Mouse (Mus musculus) forebrain, embryonic 16.5 days (tissue): Measurements from ENCODE around the gene Olfr222. TPM values are rescaled to one million over a fixed set of nuclear protein-coding genes. Genes with fewer than 3 reads are reported as not detected.
"Not testable (repeated sequence)": the region's sequence is repeated elsewhere in the genome, so short reads cannot be mapped to it uniquely, and the experiment has no call there.

ENCODE experiments used
- ATAC-seq: fragments of 200-750 bp; cut with Nextera tagmentation; 2 replicates; pipeline ENCODE4 v1.8.0; 2017; ENCODE audit warnings: mild to moderate bottlenecking, moderate library complexity
- H3K27ac ChIP-seq: fragments of 300-500 bp; sonication (generic); 2 replicates; pipeline ENCODE4 v1.5.1; 2014; ENCODE audit warnings: low read length, control low read depth
- H3K27me3 ChIP-seq: fragments of 300-500 bp; sonication (generic); replicated peaks from 2 replicates; pipeline ENCODE4 v1.6.1; 2014; ENCODE audit warnings: low read length; ENCODE audit not compliant: control insufficient read depth, insufficient read depth
- H3K36me3 ChIP-seq: fragments of 300-500 bp; sonication (generic); 2 replicates; pipeline ENCODE4 v1.6.1; 2014; ENCODE audit not compliant: control insufficient read depth, insufficient read depth
- H3K4me1 ChIP-seq: fragments of 300-500 bp; sonication (generic); replicated peaks from 2 replicates; pipeline ENCODE4 v1.6.1; 2014; ENCODE audit warnings: low read length; ENCODE audit not compliant: control insufficient read depth, insufficient read depth
- H3K4me2 ChIP-seq: fragments of 300-500 bp; sonication (generic); 2 replicates; pipeline ENCODE4 v1.6.1; 2014; ENCODE audit warnings: mild to moderate bottlenecking, low read length, control low read depth
- H3K4me3 ChIP-seq: fragments of 300-500 bp; sonication (generic); replicated peaks from 2 replicates; pipeline ENCODE4 v1.5.1; 2014; ENCODE audit warnings: mild to moderate bottlenecking, low read length, control low read depth
- H3K9ac ChIP-seq: fragments of 300-500 bp; sonication (generic); replicated peaks from 2 replicates; pipeline ENCODE4 v1.6.1; 2014; ENCODE audit warnings: low read depth, low read length, control low read depth
- H3K9me3 ChIP-seq: fragments of 300-500 bp; sonication (generic); 2 replicates; pipeline ENCODE4 v1.6.1; 2016; ENCODE audit warnings: low read length; ENCODE audit not compliant: control insufficient read depth
- WGBS: fragments of 180-500 bp; shearing (Covaris S2); extraction: QIAGEN DNeasy Blood & Tissue Kit; methylation state at CpG from one replicate; pipeline ENCODE4 v1.1.7; 2014; 5-methylcytosine and 5-hydroxymethylcytosine counted together
- polyA plus RNA-seq: library from polyadenylated mRNA; unstranded; fragments of >200 nt; fragmentation: Nextera tagmentation; extraction: Ambion mirVana; gene quantifications from 2 replicates; pipeline ENCODE4 v1.2.1, GENCODE M21; 2015

The Olfr222 gene
- polyA plus RNA-seq = not detected in 2 replicates

DNA sequence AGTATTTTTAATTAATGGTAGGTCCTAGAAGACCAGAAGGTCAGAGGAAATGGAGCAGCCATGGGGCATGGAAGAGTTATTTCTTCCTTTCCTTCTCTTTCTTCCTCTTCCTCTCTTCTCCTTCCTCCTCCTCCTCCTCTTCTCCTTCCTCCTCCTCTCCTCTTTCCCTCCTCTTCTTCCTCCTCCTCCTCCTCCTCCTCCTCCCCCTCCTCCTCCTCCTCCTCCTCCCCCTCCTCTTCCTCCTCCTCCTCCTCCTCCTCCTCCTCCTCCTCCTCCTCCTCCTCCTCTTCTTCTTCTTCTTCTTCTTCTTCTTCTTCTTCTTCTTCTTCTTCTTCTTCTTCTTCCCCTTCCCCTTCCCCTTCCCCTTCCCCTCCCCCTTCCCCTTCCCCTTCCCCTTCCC, at the start of gene Olfr222:
Olfr222 (minus strand) TSS at position 101 of the 400 bp plus-strand sequence.
- H3K36me3 ChIP-seq, ATAC-seq, H3K4me1 ChIP-seq, H3K9ac ChIP-seq, H3K27ac ChIP-seq, H3K27me3 ChIP-seq, H3K4me3 ChIP-seq, H3K4me2 ChIP-seq, H3K9me3 ChIP-seq: not testable (repeated sequence)

DNA sequence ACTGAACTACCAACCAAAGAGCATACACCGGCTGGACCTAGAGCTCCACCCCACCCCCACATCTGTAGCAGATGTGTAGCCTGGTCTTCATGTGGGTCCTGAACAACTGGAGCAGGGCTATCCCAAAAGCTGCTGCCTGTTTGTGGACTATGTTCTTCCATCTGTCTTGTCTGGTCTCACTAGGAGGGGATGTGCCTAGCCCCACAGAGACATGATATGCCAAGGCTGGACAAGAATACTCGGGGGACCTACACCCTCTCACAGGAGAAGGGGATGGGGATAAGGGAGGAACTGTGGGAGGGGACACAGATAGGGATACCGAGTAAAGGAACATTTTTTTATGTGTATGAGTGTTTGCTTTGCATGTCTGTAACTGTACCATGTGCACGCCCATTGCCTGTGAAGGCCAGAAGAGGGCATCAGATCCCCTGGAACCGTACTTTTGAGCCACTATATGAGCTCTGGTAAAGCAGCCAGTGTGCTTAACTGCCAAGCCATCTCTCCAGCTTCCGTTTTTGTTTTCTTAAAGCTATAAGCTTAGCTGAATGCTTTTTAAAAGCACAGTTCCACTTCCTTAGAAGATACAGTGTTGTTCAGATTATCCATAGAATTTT, 48.1 kb upstream of the Olfr222 start:
- no peaks in the 10 kb centered on the region for H3K9me3 ChIP-seq
- no peak overlapping the region for H3K4me2 ChIP-seq
- H3K9ac ChIP-seq = no peak overlapping the region
- no peak overlapping the region for H3K4me3 ChIP-seq
- H3K27ac ChIP-seq = no peak overlapping the region
- H3K36me3 ChIP-seq = no peaks in the 10 kb centered on the region
- WGBS = 33% methylated on average over 6 of the region's 6 CpGs
- H3K27me3 ChIP-seq = no peaks in the 10 kb centered on the region
- H3K4me1 ChIP-seq = no peaks in the 10 kb centered on the region
- peak; percentile 87 for ATAC-seq

DNA sequence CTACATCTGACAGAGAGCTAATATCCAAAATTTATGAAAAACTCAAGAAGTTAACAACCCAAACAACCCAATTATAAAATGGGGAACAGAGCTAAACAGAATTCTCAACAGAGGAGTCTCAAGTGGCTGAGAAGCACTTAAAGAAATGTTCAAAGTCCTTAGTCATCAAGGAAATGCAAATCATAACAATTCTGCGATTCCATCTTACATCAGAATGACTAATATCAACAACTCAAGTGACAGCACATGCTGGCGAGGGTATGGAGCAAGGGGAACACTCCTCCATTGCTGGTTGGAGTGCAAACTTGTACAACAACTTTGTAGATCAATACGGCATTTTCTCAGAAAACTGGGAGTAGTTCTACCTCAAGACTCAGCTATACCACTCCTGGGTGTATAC, 46.2 kb upstream of the Olfr222 start:
- Histone ChIP-seq H3K4me1 (no peaks in the 10 kb centered on the region), H3K36me3 (no peaks in the 10 kb centered on the region), H3K27ac (no peak overlapping the region), H3K4me3 (no peak overlapping the region), H3K4me2 (no peak overlapping the region), H3K9me3 (no peaks in the 10 kb centered on the region), H3K9ac (no peak overlapping the region), H3K27me3 (no peaks in the 10 kb centered on the region)
- no peak for ATAC-seq
- WGBS = 77% methylated on average over 3 of the region's 3 CpGs

DNA sequence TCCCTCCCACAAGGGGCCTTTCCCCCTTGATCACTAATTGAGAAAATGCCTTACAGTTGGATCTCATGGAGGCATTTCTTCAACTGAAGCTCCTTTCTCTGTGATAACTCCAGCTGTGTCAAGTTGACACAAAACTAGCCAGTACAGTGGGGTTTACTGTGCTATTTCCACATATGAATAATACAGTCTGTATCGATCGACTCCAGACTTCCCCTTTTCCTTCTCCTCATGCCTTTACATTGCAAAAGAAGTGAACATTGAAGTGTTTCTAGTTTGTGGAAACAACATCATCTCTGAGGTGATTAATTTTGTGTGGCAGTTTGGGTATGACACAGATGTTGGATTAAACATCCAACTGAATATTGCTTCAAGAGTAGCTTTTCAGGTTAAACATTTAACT, 41.0 kb upstream of the Olfr222 start:
- H3K9me3 ChIP-seq, H3K9ac ChIP-seq, H3K36me3 ChIP-seq, ATAC-seq, H3K4me3 ChIP-seq, H3K4me1 ChIP-seq, H3K27ac ChIP-seq, H3K27me3 ChIP-seq, H3K4me2 ChIP-seq: not testable (repeated sequence)
- 95% methylated on average over 2 of the region's 2 CpGs for WGBS

DNA sequence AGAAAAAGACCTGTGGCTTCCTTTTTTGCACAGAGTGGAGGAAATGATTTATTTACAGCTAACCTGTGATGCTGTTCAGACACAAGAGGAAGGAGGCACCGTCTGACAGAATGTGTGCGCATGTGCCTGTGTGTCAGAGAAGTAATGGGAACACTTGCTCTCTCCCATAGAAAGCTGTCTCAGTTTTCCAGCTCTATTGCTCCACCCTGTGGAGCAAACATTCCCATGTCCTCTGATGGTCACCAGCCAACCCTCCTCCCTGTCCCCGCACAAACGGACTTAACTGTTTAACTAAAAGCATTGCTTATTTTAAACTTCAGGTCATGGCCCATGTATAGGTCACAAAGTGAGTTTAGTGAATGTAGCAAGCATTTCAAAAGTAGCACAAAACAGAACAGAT, 38.1 kb upstream of the Olfr222 start:
- no peak overlapping the region for H3K4me3 ChIP-seq
- ATAC-seq = no peak
- no peak overlapping the region for H3K9ac ChIP-seq
- no peaks in the 10 kb centered on the region for H3K27me3 ChIP-seq
- H3K36me3 ChIP-seq = no peaks in the 10 kb centered on the region
- no peak overlapping the region for H3K4me2 ChIP-seq
- H3K27ac ChIP-seq = no peak overlapping the region
- WGBS = 51% methylated on average over 4 of the region's 4 CpGs
- no peaks in the 10 kb centered on the region for H3K9me3 ChIP-seq
- H3K4me1 ChIP-seq = no peaks in the 10 kb centered on the region

DNA sequence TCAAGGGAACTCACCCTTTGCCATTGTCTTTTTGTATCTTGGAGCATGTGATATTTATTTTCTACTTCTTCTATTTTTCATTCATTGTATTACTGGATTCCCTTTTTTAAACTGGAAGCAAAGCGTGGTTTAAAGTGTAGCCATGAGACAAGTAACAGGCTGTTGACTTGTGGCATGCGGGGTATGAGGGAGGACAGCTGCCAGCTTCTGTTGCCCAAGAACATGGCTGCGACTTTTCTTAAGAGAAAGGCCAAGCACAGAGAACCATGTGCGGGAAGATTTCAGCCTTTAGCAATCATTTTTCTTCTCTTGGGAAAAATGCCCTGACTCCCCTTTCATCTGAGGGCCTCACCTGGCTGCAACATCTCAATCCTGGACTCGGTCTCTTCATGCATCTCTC, 35.6 kb upstream of the Olfr222 start:
- Histone ChIP-seq H3K27ac (no peak overlapping the region), H3K27me3 (no peaks in the 10 kb centered on the region), H3K9me3 (no peaks in the 10 kb centered on the region), H3K4me3 (no peak overlapping the region), H3K36me3 (no peaks in the 10 kb centered on the region), H3K4me1 (no peaks in the 10 kb centered on the region), H3K4me2 (no peak overlapping the region), H3K9ac (no peak overlapping the region)
- ATAC-seq = no peak
- WGBS = 92% methylated on average over 5 of the region's 5 CpGs

DNA sequence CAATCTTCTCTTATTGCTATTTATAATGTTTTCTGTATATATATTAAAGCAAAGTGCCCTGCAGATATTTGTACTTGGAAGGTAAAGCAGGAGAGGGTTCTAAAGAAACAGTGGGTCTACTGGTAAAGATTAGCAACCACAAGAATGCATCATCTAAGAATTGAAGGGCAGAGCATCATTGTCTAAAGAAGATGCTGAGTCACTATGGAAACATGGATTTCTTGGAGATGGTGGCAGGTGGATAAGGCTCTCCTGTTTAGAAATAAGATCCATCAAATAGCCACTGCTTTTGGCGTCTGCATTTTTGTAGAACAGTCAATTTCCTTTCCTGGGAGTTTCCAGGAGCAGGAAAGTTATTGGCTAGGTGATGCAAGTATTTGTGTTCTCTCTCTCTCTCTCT, 26.3 kb upstream of the Olfr222 start:
- H3K4me2 ChIP-seq = no peak overlapping the region
- H3K27ac ChIP-seq = no peak overlapping the region
- no peak for ATAC-seq
- no peaks in the 10 kb centered on the region for H3K9me3 ChIP-seq
- no peak overlapping the region for H3K9ac ChIP-seq
- no peak overlapping the region for H3K4me3 ChIP-seq
- H3K4me1 ChIP-seq = no peaks in the 10 kb centered on the region
- no peaks in the 10 kb centered on the region for H3K36me3 ChIP-seq
- 50% methylated on average over 1 of the region's 1 CpGs for WGBS
- H3K27me3 ChIP-seq = no peaks in the 10 kb centered on the region

DNA sequence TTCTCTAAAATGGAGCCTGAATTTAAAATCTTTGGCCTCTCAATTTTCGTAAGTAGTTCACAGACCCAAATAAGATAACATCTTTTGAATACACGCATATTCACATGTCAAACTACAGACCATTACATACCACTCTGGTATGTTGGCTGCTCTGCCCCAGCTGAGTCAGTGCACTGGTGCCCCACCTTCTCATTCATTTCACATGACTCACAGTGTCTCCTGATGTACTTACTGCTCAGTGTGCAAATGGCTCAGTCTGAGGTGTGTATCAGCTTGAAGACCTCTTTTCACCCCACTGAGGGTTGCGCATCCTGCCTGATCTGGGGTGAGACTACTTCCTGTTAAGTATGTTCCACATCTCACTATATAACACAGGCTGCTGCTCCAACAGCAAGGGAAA, 24.8 kb upstream of the Olfr222 start:
- Histone ChIP-seq H3K4me2 (no peak overlapping the region), H3K9me3 (no peaks in the 10 kb centered on the region), H3K27ac (no peak overlapping the region), H3K9ac (no peak overlapping the region), H3K4me3 (no peak overlapping the region), H3K27me3 (no peaks in the 10 kb centered on the region), H3K36me3 (no peaks in the 10 kb centered on the region), H3K4me1 (no peaks in the 10 kb centered on the region)
- no peak for ATAC-seq
- WGBS = 93% methylated on average over 3 of the region's 3 CpGs

DNA sequence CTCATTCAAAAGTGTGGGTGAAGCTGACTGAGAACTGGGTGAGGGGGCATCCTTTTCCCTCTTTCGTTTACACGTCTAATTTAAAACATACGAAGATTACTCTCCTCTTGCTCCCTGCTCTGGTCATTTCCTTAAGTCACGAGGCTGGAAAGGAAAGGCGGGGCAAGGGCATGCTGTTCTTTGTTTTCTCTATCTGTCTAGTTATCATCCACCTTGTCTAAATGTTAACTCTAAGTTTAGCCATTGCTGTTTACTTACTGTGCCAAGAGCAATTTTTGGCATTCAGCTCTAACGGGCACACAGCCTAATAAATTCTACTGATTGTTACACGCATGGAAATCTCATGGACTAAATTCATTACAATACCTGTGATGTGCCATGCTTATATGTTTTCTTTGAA, 23.2 kb upstream of the Olfr222 start:
- Histone ChIP-seq H3K4me1 (no peaks in the 10 kb centered on the region), H3K4me3 (no peak overlapping the region), H3K27me3 (no peaks in the 10 kb centered on the region), H3K9me3 (no peaks in the 10 kb centered on the region), H3K9ac (no peak overlapping the region), H3K4me2 (no peak overlapping the region), H3K27ac (no peak overlapping the region), H3K36me3 (no peaks in the 10 kb centered on the region)
- no peak for ATAC-seq
- WGBS = 75% methylated on average over 7 of the region's 7 CpGs

DNA sequence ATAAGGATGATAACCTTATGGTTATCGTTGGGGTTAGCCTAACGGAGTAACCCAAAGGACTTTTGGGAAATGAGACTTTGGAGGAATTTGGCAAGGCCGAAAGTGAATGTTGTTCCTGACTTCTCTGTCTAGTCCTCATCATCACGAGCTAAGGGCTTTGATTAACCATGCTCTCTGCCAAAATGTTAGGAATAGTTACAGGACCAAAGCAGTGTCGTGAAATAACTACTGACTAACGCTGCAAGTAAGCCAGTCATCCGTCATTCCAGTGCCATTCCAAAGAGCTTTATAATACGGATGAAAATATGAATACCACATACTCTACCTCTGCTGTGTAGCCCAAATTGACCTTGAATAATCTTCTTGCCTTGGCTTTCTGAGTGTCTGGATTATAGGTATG, 20.9 kb upstream of the Olfr222 start:
- no peaks in the 10 kb centered on the region for H3K27me3 ChIP-seq
- no peaks in the 10 kb centered on the region for H3K9me3 ChIP-seq
- no peaks in the 10 kb centered on the region for H3K36me3 ChIP-seq
- no peak overlapping the region for H3K9ac ChIP-seq
- H3K4me1 ChIP-seq = no peaks in the 10 kb centered on the region
- H3K4me2 ChIP-seq = no peak overlapping the region
- no peak overlapping the region for H3K4me3 ChIP-seq
- 92% methylated on average over 8 of the region's 8 CpGs for WGBS
- no peak overlapping the region for H3K27ac ChIP-seq
- no peak for ATAC-seq
